Mouse (Mus musculus) forebrain, embryonic 15.5 days (tissue): ENCODE measurements at regions not wholly inside any gene's neighbourhood (a gene's known extent, or its start where the extent isn't known, plus 50 kb on each side); places are given as distances from the start of the nearest gene placed in this dataset.
A peak's percentile ranks its signal among the peaks of the same experiment; 100 is the strongest.

Experiments used
- ATAC-seq: fragments of 200-750 bp; cut with Nextera tagmentation; replicated peaks from 2 replicates; pipeline ENCODE4 v1.8.0; 2017; ENCODE audit warnings: mild to moderate bottlenecking, moderate TSS enrichment, moderate library complexity
- H3K27ac ChIP-seq: fragments of 300-500 bp; sonication (generic); replicated peaks from 2 replicates; pipeline ENCODE4 v1.5.1; 2015; ENCODE audit warnings: mild to moderate bottlenecking, inconsistent platforms
- H3K27me3 ChIP-seq: fragments of 300-500 bp; sonication (generic); 2 replicates; pipeline ENCODE4 v1.6.1; 2015; ENCODE audit warnings: inconsistent platforms
- H3K36me3 ChIP-seq: fragments of 300-500 bp; sonication (generic); 2 replicates; pipeline ENCODE4 v1.6.1; 2015; ENCODE audit warnings: mild to moderate bottlenecking, inconsistent platforms
- H3K4me1 ChIP-seq: fragments of 300-500 bp; sonication (generic); 2 replicates; pipeline ENCODE4 v1.6.1; 2015; ENCODE audit warnings: inconsistent platforms
- H3K4me2 ChIP-seq: fragments of 300-500 bp; sonication (generic); replicated peaks from 2 replicates; pipeline ENCODE4 v1.6.1; 2015; ENCODE audit warnings: mild to moderate bottlenecking, inconsistent platforms
- H3K4me3 ChIP-seq: fragments of 300-500 bp; sonication (generic); 2 replicates; pipeline ENCODE4 v1.5.1; 2015; ENCODE audit warnings: mild to moderate bottlenecking, inconsistent platforms
- H3K9ac ChIP-seq: fragments of 300-500 bp; sonication (generic); replicated peaks from 2 replicates; pipeline ENCODE4 v1.6.1; 2015; ENCODE audit warnings: mild to moderate bottlenecking, inconsistent platforms
- H3K9me3 ChIP-seq: fragments of 300-500 bp; sonication (generic); 2 replicates; pipeline ENCODE4 v1.6.1; 2016; ENCODE audit warnings: inconsistent platforms
- WGBS: fragments of 180-500 bp; shearing (Covaris S2); methylation state at CpG from one replicate; pipeline ENCODE4 v1.1.7; 2015; ENCODE audit warnings: mixed read lengths; 5-methylcytosine and 5-hydroxymethylcytosine counted together

- H3K9me3 ChIP-seq = no peaks in the 10 kb centered on the region
- 86% methylated on average over 8 of the region's 8 CpGs for WGBS
Measured at GRCm38 (mm10) chr4:57362652-57363051, 61.0 kb upstream of the Ptpn3 start.

GRCm38 (mm10) chr4:57369736-57370373 lies 64.2 kb upstream of the Palm2 start:
- H3K4me1 ChIP-seq = no peaks in the 10 kb centered on the region
- H3K4me2 ChIP-seq = no peak overlapping the region
- no peak overlapping the region for H3K27ac ChIP-seq
- no peak overlapping the region for H3K4me3 ChIP-seq
- 17% methylated on average over 12 of the region's 12 CpGs for WGBS
- no peaks in the 10 kb centered on the region for H3K9me3 ChIP-seq
- ATAC-seq = peak; percentile 96
- no peak overlapping the region for H3K9ac ChIP-seq
- no peaks in the 10 kb centered on the region for H3K36me3 ChIP-seq
- no peaks in the 10 kb centered on the region for H3K27me3 ChIP-seq

More at GRCm38 (mm10) chr4:57362652-57363051, 61.0 kb upstream of the Ptpn3 start:
- Histone ChIP-seq H3K4me3 (no peak overlapping the region), H3K27ac (no peak overlapping the region), H3K4me1 (no peaks in the 10 kb centered on the region), H3K4me2 (no peak overlapping the region), H3K27me3 (no peaks in the 10 kb centered on the region), H3K36me3 (no peaks in the 10 kb centered on the region), H3K9ac (no peak overlapping the region)
- ATAC-seq = no peak

- H3K4me2 ChIP-seq = no peak overlapping the region
- H3K27ac ChIP-seq = no peak overlapping the region
- H3K4me1 ChIP-seq = peaks cover 8% of the 10 kb centered on the region; the same call in 1 of the 2 replicates
- WGBS = 64% methylated on average over 5 of the region's 5 CpGs
- no peak overlapping the region for H3K4me3 ChIP-seq
- H3K9ac ChIP-seq = no peak overlapping the region
- ATAC-seq = no peak
- no peaks in the 10 kb centered on the region for H3K9me3 ChIP-seq
- no peaks in the 10 kb centered on the region for H3K27me3 ChIP-seq
- no peaks in the 10 kb centered on the region for H3K36me3 ChIP-seq
Measured at GRCm38 (mm10) chr4:57377872-57378271, 56.2 kb upstream of the Palm2 start.

GRCm38 (mm10) chr4:57380063-57380800 lies 53.8 kb upstream of the Palm2 start:
- Histone ChIP-seq H3K4me3 (no peak overlapping the region), H3K36me3 (no peaks in the 10 kb centered on the region), H3K9ac (no peak overlapping the region), H3K9me3 (no peaks in the 10 kb centered on the region), H3K4me2 (no peak overlapping the region), H3K27me3 (no peaks in the 10 kb centered on the region), H3K27ac (no peak overlapping the region), H3K4me1 (peaks cover 8% of the 10 kb centered on the region; the same call in 1 of the 2 replicates)
- 38% methylated on average over 9 of the region's 9 CpGs for WGBS
- ATAC-seq = no peak

GRCm38 (mm10) chr4:57381306-57381705 lies 52.7 kb upstream of the Palm2 start:
- Histone ChIP-seq H3K9ac (no peak overlapping the region), H3K27ac (no peak overlapping the region), H3K4me2 (no peak overlapping the region), H3K27me3 (no peaks in the 10 kb centered on the region), H3K36me3 (no peaks in the 10 kb centered on the region), H3K4me1 (peaks cover 8% of the 10 kb centered on the region; the same call in 1 of the 2 replicates), H3K4me3 (no peak overlapping the region), H3K9me3 (no peaks in the 10 kb centered on the region)
- 88% methylated on average over 4 of the region's 4 CpGs for WGBS
- ATAC-seq = no peak
